Mouse (Mus musculus): ENCODE measurements around the gene Fam117a. TPM values are rescaled to one million over a fixed set of nuclear protein-coding genes. Genes with fewer than 3 reads are reported as not detected.

The Fam117a gene
- polyA plus RNA-seq, 1 experiment from 2014 or later, result 7.5 TPM

GRCm38 (mm10) chr11:95391201-95391600 lies 54.4 kb downstream of the Fam117a start:
- no peak for ATAC-seq (ENCODE audit: low FRiP score)
- no peak overlapping the region for H3K4me2 ChIP-seq
- H3K4me3 ChIP-seq (ENCODE audit: low read depth, low read length), result no peak overlapping the region
- no peaks in the 10 kb centered on the region for H3K27me3 ChIP-seq (ENCODE audit: control insufficient read depth, insufficient read depth, low read length)
- H3K9me3 ChIP-seq (ENCODE audit: control insufficient read depth, low read length), result no peaks in the 10 kb centered on the region
- DNase-seq (ENCODE audit: low spot score, missing footprints), result peak; percentile 78
- H3K27ac ChIP-seq (ENCODE audit: low read depth, low read length), result no peak overlapping the region
- no peak overlapping the region for H3K9ac ChIP-seq (ENCODE audit: low read length)
- WGBS, result 72% methylated on average over 4 of the region's 4 CpGs
- H3K36me3 ChIP-seq (ENCODE audit: control insufficient read depth, insufficient read depth, low read length), result peaks cover 14% of the 10 kb centered on the region
- peaks cover 4% of the 10 kb centered on the region for H3K4me1 ChIP-seq (ENCODE audit: control insufficient read depth, insufficient read depth, low read length)

GRCm38 (mm10) chr11:95391743-95392142 lies 54.9 kb downstream of the Fam117a start:
- no peaks in the 10 kb centered on the region for H3K4me1 ChIP-seq (ENCODE audit: control insufficient read depth, insufficient read depth, low read length)
- DNase-seq (ENCODE audit: low spot score, missing footprints) (no peak), ATAC-seq (ENCODE audit: low FRiP score) (no peak)
- H3K4me2 ChIP-seq, result no peak overlapping the region
- H3K27ac ChIP-seq (ENCODE audit: low read depth, low read length), result no peak overlapping the region
- H3K9me3 ChIP-seq (ENCODE audit: control insufficient read depth, low read length), result no peaks in the 10 kb centered on the region
- WGBS, result 75% methylated on average over 5 of the region's 5 CpGs
- H3K27me3 ChIP-seq (ENCODE audit: control insufficient read depth, insufficient read depth, low read length), result no peaks in the 10 kb centered on the region
- peaks cover 14% of the 10 kb centered on the region for H3K36me3 ChIP-seq (ENCODE audit: control insufficient read depth, insufficient read depth, low read length)
- H3K9ac ChIP-seq (ENCODE audit: low read length), result no peak overlapping the region
- H3K4me3 ChIP-seq (ENCODE audit: low read depth, low read length), result no peak overlapping the region

GRCm38 (mm10) chr11:95392223-95392667 lies 55.4 kb downstream of the Fam117a start:
- H3K4me2 ChIP-seq, result no peak overlapping the region
- 61% methylated on average over 7 of the region's 7 CpGs for WGBS
- peaks cover 14% of the 10 kb centered on the region for H3K36me3 ChIP-seq (ENCODE audit: control insufficient read depth, insufficient read depth, low read length)
- H3K27ac ChIP-seq (ENCODE audit: low read depth, low read length), result no peak overlapping the region
- H3K9me3 ChIP-seq (ENCODE audit: control insufficient read depth, low read length), result no peaks in the 10 kb centered on the region
- H3K9ac ChIP-seq (ENCODE audit: low read length), result no peak overlapping the region
- no peak overlapping the region for H3K4me3 ChIP-seq (ENCODE audit: low read depth, low read length)
- no peaks in the 10 kb centered on the region for H3K27me3 ChIP-seq (ENCODE audit: control insufficient read depth, insufficient read depth, low read length)
- DNase-seq (ENCODE audit: low spot score, missing footprints), result no peak
- no peaks in the 10 kb centered on the region for H3K4me1 ChIP-seq (ENCODE audit: control insufficient read depth, insufficient read depth, low read length)
- no peak for ATAC-seq (ENCODE audit: low FRiP score)

- no peaks in the 10 kb centered on the region for H3K9me3 ChIP-seq (ENCODE audit: control insufficient read depth, low read length)
- H3K4me2 ChIP-seq, result no peak overlapping the region
- H3K27ac ChIP-seq (ENCODE audit: low read depth, low read length), result no peak overlapping the region
- H3K4me1 ChIP-seq (ENCODE audit: control insufficient read depth, insufficient read depth, low read length), result no peaks in the 10 kb centered on the region
- DNase-seq (ENCODE audit: low spot score, missing footprints) (no peak), ATAC-seq (ENCODE audit: low FRiP score) (no peak)
- 76% methylated on average over 11 of the region's 11 CpGs for WGBS
- H3K36me3 ChIP-seq (ENCODE audit: control insufficient read depth, insufficient read depth, low read length), result peaks cover 12% of the 10 kb centered on the region
- no peak overlapping the region for H3K9ac ChIP-seq (ENCODE audit: low read length)
- H3K27me3 ChIP-seq (ENCODE audit: control insufficient read depth, insufficient read depth, low read length), result no peaks in the 10 kb centered on the region
- H3K4me3 ChIP-seq (ENCODE audit: low read depth, low read length), result no peak overlapping the region
Measured at GRCm38 (mm10) chr11:95392708-95393499, 56.1 kb downstream of the Fam117a start.

- Histone ChIP-seq H3K4me1 (ENCODE audit: control insufficient read depth, insufficient read depth, low read length) (no peaks in the 10 kb centered on the region), H3K27ac (ENCODE audit: low read depth, low read length) (no peak overlapping the region), H3K27me3 (ENCODE audit: control insufficient read depth, insufficient read depth, low read length) (no peaks in the 10 kb centered on the region), H3K4me3 (ENCODE audit: low read depth, low read length) (no peak overlapping the region), H3K9ac (ENCODE audit: low read length) (no peak overlapping the region), H3K4me2 (no peak overlapping the region), H3K36me3 (ENCODE audit: control insufficient read depth, insufficient read depth, low read length) (peaks cover 12% of the 10 kb centered on the region), H3K9me3 (ENCODE audit: control insufficient read depth, low read length) (no peaks in the 10 kb centered on the region)
- DNase-seq (ENCODE audit: low spot score, missing footprints) (peak; percentile 62), ATAC-seq (ENCODE audit: low FRiP score) (no peak)
- 25% methylated on average over 5 of the region's 5 CpGs for WGBS
Measured at GRCm38 (mm10) chr11:95393500-95393816, 56.6 kb downstream of the Fam117a start.

GRCm38 (mm10) chr11:95394112-95394511 lies 57.3 kb downstream of the Fam117a start:
- H3K4me1 ChIP-seq (ENCODE audit: control insufficient read depth, insufficient read depth, low read length), result no peaks in the 10 kb centered on the region
- no peak for ATAC-seq (ENCODE audit: low FRiP score)
- WGBS, result 58% methylated on average over 5 of the region's 5 CpGs

GRCm38 (mm10) chr11:95396548-95396947 lies 59.7 kb downstream of the Fam117a start:
- DNase-seq (ENCODE audit: low spot score, missing footprints), result no peak
- Histone ChIP-seq H3K9ac (ENCODE audit: low read length) (no peak overlapping the region), H3K27ac (ENCODE audit: low read depth, low read length) (no peak overlapping the region), H3K27me3 (ENCODE audit: control insufficient read depth, insufficient read depth, low read length) (no peaks in the 10 kb centered on the region), H3K4me1 (ENCODE audit: control insufficient read depth, insufficient read depth, low read length) (no peaks in the 10 kb centered on the region), H3K36me3 (ENCODE audit: control insufficient read depth, insufficient read depth, low read length) (no peaks in the 10 kb centered on the region; the same call in 1 of the 2 replicates), H3K4me3 (ENCODE audit: low read depth, low read length) (no peak overlapping the region), H3K9me3 (ENCODE audit: control insufficient read depth, low read length) (no peaks in the 10 kb centered on the region), H3K4me2 (no peak overlapping the region)
- 55% methylated on average over 1 of the region's 1 CpGs for WGBS
- ATAC-seq (ENCODE audit: low FRiP score), result no peak

More at GRCm38 (mm10) chr11:95394112-95394511, 57.3 kb downstream of the Fam117a start:
- H3K27me3 ChIP-seq (ENCODE audit: control insufficient read depth, insufficient read depth, low read length), result no peaks in the 10 kb centered on the region
- H3K4me3 ChIP-seq (ENCODE audit: low read depth, low read length), result no peak overlapping the region
- peaks cover 11% of the 10 kb centered on the region for H3K36me3 ChIP-seq (ENCODE audit: control insufficient read depth, insufficient read depth, low read length)
- no peak overlapping the region for H3K27ac ChIP-seq (ENCODE audit: low read depth, low read length)
- H3K9ac ChIP-seq (ENCODE audit: low read length), result no peak overlapping the region
- H3K4me2 ChIP-seq, result no peak overlapping the region
- H3K9me3 ChIP-seq (ENCODE audit: control insufficient read depth, low read length), result no peaks in the 10 kb centered on the region
- no peak for DNase-seq (ENCODE audit: low spot score, missing footprints)

GRCm38 (mm10) chr11:95397843-95398835 lies 61.3 kb downstream of the Fam117a start:
- no peaks in the 10 kb centered on the region for H3K27me3 ChIP-seq (ENCODE audit: control insufficient read depth, insufficient read depth, low read length)
- H3K4me3 ChIP-seq (ENCODE audit: low read depth, low read length), result no peak overlapping the region
- no peak overlapping the region for H3K4me2 ChIP-seq
- H3K9ac ChIP-seq (ENCODE audit: low read length), result no peak overlapping the region
- no peaks in the 10 kb centered on the region for H3K9me3 ChIP-seq (ENCODE audit: control insufficient read depth, low read length)
- no peak overlapping the region for H3K27ac ChIP-seq (ENCODE audit: low read depth, low read length)
- no peaks in the 10 kb centered on the region for H3K36me3 ChIP-seq (ENCODE audit: control insufficient read depth, insufficient read depth, low read length)
- 62% methylated on average over 14 of the region's 14 CpGs for WGBS
- ATAC-seq (ENCODE audit: low FRiP score) (no peak), DNase-seq (ENCODE audit: low spot score, missing footprints) (peak; percentile 98)
- H3K4me1 ChIP-seq (ENCODE audit: control insufficient read depth, insufficient read depth, low read length), result no peaks in the 10 kb centered on the region

- no peaks in the 10 kb centered on the region for H3K9me3 ChIP-seq (ENCODE audit: control insufficient read depth, low read length)
- DNase-seq (ENCODE audit: low spot score, missing footprints), result peak; percentile 33
- WGBS, result 78% methylated on average over 13 of the region's 13 CpGs
- no peak for ATAC-seq (ENCODE audit: low FRiP score)
- H3K9ac ChIP-seq (ENCODE audit: low read length), result no peak overlapping the region
- H3K27ac ChIP-seq (ENCODE audit: low read depth, low read length), result no peak overlapping the region
- H3K36me3 ChIP-seq (ENCODE audit: control insufficient read depth, insufficient read depth, low read length), result no peaks in the 10 kb centered on the region
- H3K4me1 ChIP-seq (ENCODE audit: control insufficient read depth, insufficient read depth, low read length), result no peaks in the 10 kb centered on the region
- no peak overlapping the region for H3K4me3 ChIP-seq (ENCODE audit: low read depth, low read length)
- no peaks in the 10 kb centered on the region for H3K27me3 ChIP-seq (ENCODE audit: control insufficient read depth, insufficient read depth, low read length)
- H3K4me2 ChIP-seq, result no peak overlapping the region
Measured at GRCm38 (mm10) chr11:95399520-95400020, 62.8 kb downstream of the Fam117a start.

All from midbrain, embryonic 11.5 days (tissue).